Mouse (Mus musculus) neural tube, embryonic 12.5 days (tissue): ENCODE measurements around the gene Cbln1. TPM values are rescaled to one million over a fixed set of nuclear protein-coding genes. Genes with fewer than 3 reads are reported as not detected.

ENCODE experiments used
- ATAC-seq: fragments of 200-750 bp; cut with Nextera tagmentation; 2 replicates; pipeline ENCODE4 v1.8.0; 2017; ENCODE audit warnings: low read depth, mild to moderate bottlenecking, moderate TSS enrichment, moderate library complexity; ENCODE audit not compliant: low FRiP score
- H3K27ac ChIP-seq: fragments of 300-500 bp; sonication (generic); 2 replicates; pipeline ENCODE4 v1.5.1; 2016
- H3K27me3 ChIP-seq: fragments of 300-500 bp; sonication (generic); replicated peaks from 2 replicates; pipeline ENCODE4 v1.6.1; 2016; ENCODE audit warnings: mild to moderate bottlenecking
- H3K36me3 ChIP-seq: fragments of 300-500 bp; sonication (generic); 2 replicates; pipeline ENCODE4 v1.6.1; 2016; ENCODE audit warnings: mild to moderate bottlenecking
- H3K4me1 ChIP-seq: fragments of 300-500 bp; sonication (generic); 2 replicates; pipeline ENCODE4 v1.6.1; 2016
- H3K4me2 ChIP-seq: fragments of 300-500 bp; sonication (generic); replicated peaks from 2 replicates; pipeline ENCODE4 v1.6.1; 2016; ENCODE audit warnings: mild to moderate bottlenecking
- H3K4me3 ChIP-seq: fragments of 300-500 bp; sonication (generic); 2 replicates; pipeline ENCODE4 v1.5.1; 2016
- H3K9ac ChIP-seq: fragments of 300-500 bp; sonication (generic); 2 replicates; pipeline ENCODE4 v1.6.1; 2016; ENCODE audit warnings: mild to moderate bottlenecking
- H3K9me3 ChIP-seq: fragments of 300-500 bp; sonication (generic); 2 replicates; pipeline ENCODE4 v1.6.1; 2016; ENCODE audit warnings: mild to moderate bottlenecking
- WGBS: fragments of 180-500 bp; shearing (Covaris S2); methylation state at CpG from one replicate; pipeline ENCODE4 v1.1.7; 2016; 5-methylcytosine and 5-hydroxymethylcytosine counted together
- polyA plus RNA-seq: library from polyadenylated mRNA; unstranded; fragments of >200 nt; fragmentation: Nextera tagmentation; extraction: Ambion mirVana; gene quantifications from 2 replicates; pipeline ENCODE4 v1.2.1, GENCODE M21; 2016

Cbln1 gene
- polyA plus RNA-seq, 1 experiment from 2014 or later, result 14.1 TPM

- peaks cover 79% of the 10 kb centered on the region for H3K27me3 ChIP-seq
- H3K9me3 ChIP-seq, result no peaks in the 10 kb centered on the region
- WGBS, result under 1% methylated on average over 23 of the region's 23 CpGs
- peaks cover 41% of the 10 kb centered on the region for H3K4me1 ChIP-seq
- H3K4me2 ChIP-seq, result peak overlapping the region; percentile 95
- peak overlapping the region; percentile 22 for H3K4me3 ChIP-seq
- no peak overlapping the region for H3K27ac ChIP-seq
- no peaks in the 10 kb centered on the region for H3K36me3 ChIP-seq
- H3K9ac ChIP-seq, result no peak overlapping the region
- no peak for ATAC-seq
Observed at GRCm38 (mm10) chr8:87468416-87468957, 3.9 kb downstream of the Cbln1 start.

- Histone ChIP-seq H3K9ac (no peak overlapping the region), H3K36me3 (no peaks in the 10 kb centered on the region), H3K4me2 (no peak overlapping the region), H3K27ac (no peak overlapping the region), H3K4me1 (peaks cover 35% of the 10 kb centered on the region), H3K27me3 (peaks cover 75% of the 10 kb centered on the region), H3K9me3 (no peaks in the 10 kb centered on the region), H3K4me3 (no peak overlapping the region)
- 12% methylated on average over 3 of the region's 3 CpGs for WGBS
- no peak for ATAC-seq
Observed at GRCm38 (mm10) chr8:87467906-87468305, 4.5 kb downstream of the Cbln1 start.

- no peak overlapping the region for H3K4me3 ChIP-seq
- H3K4me2 ChIP-seq, result no peak overlapping the region
- ATAC-seq, result no peak
- no peaks in the 10 kb centered on the region for H3K9me3 ChIP-seq
- 53% methylated on average over 1 of the region's 1 CpGs for WGBS
- H3K36me3 ChIP-seq, result no peaks in the 10 kb centered on the region
- no peak overlapping the region for H3K9ac ChIP-seq
- no peak overlapping the region for H3K27ac ChIP-seq
- H3K4me1 ChIP-seq, result peaks cover 32% of the 10 kb centered on the region
- peaks cover 72% of the 10 kb centered on the region for H3K27me3 ChIP-seq
Observed at GRCm38 (mm10) chr8:87466936-87467602, 5.3 kb downstream of the Cbln1 start.

- Histone ChIP-seq H3K9me3 (no peaks in the 10 kb centered on the region), H3K27me3 (peaks cover 65% of the 10 kb centered on the region), H3K27ac (no peak overlapping the region), H3K9ac (no peak overlapping the region), H3K36me3 (no peaks in the 10 kb centered on the region), H3K4me2 (no peak overlapping the region), H3K4me3 (no peak overlapping the region), H3K4me1 (peaks cover 24% of the 10 kb centered on the region)
- ATAC-seq, result no peak
- WGBS, result 44% methylated on average over 6 of the region's 6 CpGs
Observed at GRCm38 (mm10) chr8:87466335-87466734, 6.1 kb downstream of the Cbln1 start.

- Histone ChIP-seq H3K4me3 (no peak overlapping the region), H3K36me3 (no peaks in the 10 kb centered on the region), H3K9me3 (no peaks in the 10 kb centered on the region), H3K27ac (no peak overlapping the region), H3K4me1 (peaks cover 8% of the 10 kb centered on the region; the same call in 1 of the 2 replicates), H3K27me3 (peaks cover 50% of the 10 kb centered on the region), H3K9ac (no peak overlapping the region), H3K4me2 (no peak overlapping the region)
- ATAC-seq, result no peak
- 78% methylated on average over 3 of the region's 3 CpGs for WGBS
Observed at GRCm38 (mm10) chr8:87464446-87464845, 8.0 kb downstream of the Cbln1 start.

GRCm38 (mm10) chr8:87461801-87462200, 10.6 kb downstream of the Cbln1 start:
- ATAC-seq, result no peak
- H3K9ac ChIP-seq, result no peak overlapping the region
- H3K4me1 ChIP-seq, result no peaks in the 10 kb centered on the region
- H3K4me2 ChIP-seq, result no peak overlapping the region
- H3K27ac ChIP-seq, result no peak overlapping the region
- peaks cover 25% of the 10 kb centered on the region for H3K27me3 ChIP-seq
- 37% methylated on average over 5 of the region's 5 CpGs for WGBS
- no peaks in the 10 kb centered on the region for H3K9me3 ChIP-seq
- H3K4me3 ChIP-seq, result no peak overlapping the region
- no peaks in the 10 kb centered on the region for H3K36me3 ChIP-seq

- no peak overlapping the region for H3K4me3 ChIP-seq
- H3K27me3 ChIP-seq, result peaks cover 4% of the 10 kb centered on the region; the same call in 1 of the 2 replicates
- no peak overlapping the region for H3K9ac ChIP-seq
- 84% methylated on average over 4 of the region's 4 CpGs for WGBS
- H3K4me2 ChIP-seq, result no peak overlapping the region
- H3K9me3 ChIP-seq, result no peaks in the 10 kb centered on the region
- no peaks in the 10 kb centered on the region for H3K4me1 ChIP-seq
- H3K36me3 ChIP-seq, result no peaks in the 10 kb centered on the region
- no peak for ATAC-seq
- no peak overlapping the region for H3K27ac ChIP-seq
Observed at GRCm38 (mm10) chr8:87456949-87457348, 15.5 kb downstream of the Cbln1 start.

- Histone ChIP-seq H3K4me2 (no peak overlapping the region), H3K9me3 (no peaks in the 10 kb centered on the region), H3K27ac (no peak overlapping the region), H3K4me3 (no peak overlapping the region), H3K4me1 (no peaks in the 10 kb centered on the region), H3K27me3 (no peaks in the 10 kb centered on the region), H3K9ac (no peak overlapping the region), H3K36me3 (no peaks in the 10 kb centered on the region)
- WGBS, result 89% methylated on average over 4 of the region's 4 CpGs
- ATAC-seq, result no peak
Observed at GRCm38 (mm10) chr8:87452815-87453214, 19.6 kb downstream of the Cbln1 start.

- Histone ChIP-seq H3K9me3 (no peaks in the 10 kb centered on the region), H3K36me3 (no peaks in the 10 kb centered on the region), H3K27me3 (no peaks in the 10 kb centered on the region), H3K9ac (no peak overlapping the region), H3K27ac (no peak overlapping the region), H3K4me1 (no peaks in the 10 kb centered on the region), H3K4me2 (no peak overlapping the region), H3K4me3 (no peak overlapping the region)
- WGBS, result 87% methylated on average over 2 of the region's 2 CpGs
- no peak for ATAC-seq
Observed at GRCm38 (mm10) chr8:87451737-87452136, 20.7 kb downstream of the Cbln1 start.

- Histone ChIP-seq H3K36me3 (no peaks in the 10 kb centered on the region), H3K27me3 (no peaks in the 10 kb centered on the region), H3K9me3 (no peaks in the 10 kb centered on the region), H3K27ac (no peak overlapping the region), H3K4me2 (no peak overlapping the region), H3K4me3 (no peak overlapping the region), H3K9ac (no peak overlapping the region), H3K4me1 (peaks cover 3% of the 10 kb centered on the region; the same call in 1 of the 2 replicates)
- 54% methylated on average over 3 of the region's 3 CpGs for WGBS
- no peak for ATAC-seq
Observed at GRCm38 (mm10) chr8:87434592-87434991, 37.8 kb downstream of the Cbln1 start.

GRCm38 (mm10) chr8:87427188-87427587, 45.2 kb downstream of the Cbln1 start:
- Histone ChIP-seq H3K36me3 (no peaks in the 10 kb centered on the region), H3K27me3 (no peaks in the 10 kb centered on the region), H3K4me2 (no peak overlapping the region), H3K9me3 (no peaks in the 10 kb centered on the region), H3K4me3 (no peak overlapping the region), H3K9ac (no peak overlapping the region), H3K27ac (no peak overlapping the region), H3K4me1 (no peaks in the 10 kb centered on the region)
- no peak for ATAC-seq

GRCm38 (mm10) chr8:87424706-87425105, 47.7 kb downstream of the Cbln1 start:
- Histone ChIP-seq H3K36me3 (no peaks in the 10 kb centered on the region), H3K27ac (no peak overlapping the region), H3K9ac (no peak overlapping the region), H3K4me3 (no peak overlapping the region), H3K4me1 (no peaks in the 10 kb centered on the region), H3K27me3 (no peaks in the 10 kb centered on the region), H3K9me3 (no peaks in the 10 kb centered on the region), H3K4me2 (no peak overlapping the region)
- 74% methylated on average over 5 of the region's 5 CpGs for WGBS
- no peak for ATAC-seq

GRCm38 (mm10) chr8:87421697-87422096, 50.7 kb downstream of the Cbln1 start:
- Histone ChIP-seq H3K4me1 (no peaks in the 10 kb centered on the region), H3K9me3 (no peaks in the 10 kb centered on the region), H3K4me3 (no peak overlapping the region), H3K4me2 (no peak overlapping the region), H3K27me3 (no peaks in the 10 kb centered on the region), H3K27ac (no peak overlapping the region), H3K36me3 (no peaks in the 10 kb centered on the region), H3K9ac (no peak overlapping the region)
- 80% methylated on average over 8 of the region's 8 CpGs for WGBS
- no peak for ATAC-seq
